Mouse (Mus musculus): ENCODE results near the gene Olfr772. TPM values are rescaled to one million over a fixed set of nuclear protein-coding genes. Genes with fewer than 3 reads are reported as not detected.

Gene Olfr772
- not detected in 2 replicates for polyA plus RNA-seq (2021; fragmentation: Nextera tagmentation)
- long read RNA-seq, experiment 1, result 0 reads
- long read RNA-seq, experiment 2, result 0 reads

GRCm38 (mm10) chr10:129177821-129178220 lies at the start of gene Olfr772:
Gene Olfr772 (minus strand): TSS chr10:129177921.

GRCm38 (mm10) chr10:129187319-129187718 lies 9.6 kb upstream of the Olfr772 start, which contains the start of gene Olfr773:
Gene Olfr773 (minus strand): TSS chr10:129187419.

GRCm38 (mm10) chr10:129164651-129165050 lies 13.1 kb downstream of the Olfr772 start, which contains the start of gene Olfr771:
Gene Olfr771 (minus strand): TSS chr10:129164751.

GRCm38 (mm10) chr10:129138898-129139297 lies 38.8 kb downstream of the Olfr772 start, which contains the start of gene Olfr770:
Gene Olfr770 (minus strand): TSS chr10:129138998.

Other genes starting within 250 kb of the Olfr772 start
- gene Itga7, start 244.1 kb downstream of the Olfr772 start, polyA plus RNA-seq (2021; fragmentation: Nextera tagmentation), result 2.2 and 2.5 TPM in 2 replicates
- not detected in 2 replicates for gene Mettl7b, start 216.9 kb downstream of the Olfr772 start, polyA plus RNA-seq (2021; fragmentation: Nextera tagmentation)
- not detected in 2 replicates for gene Olfr9, start 188.5 kb downstream of the Olfr772 start, polyA plus RNA-seq (2021; fragmentation: Nextera tagmentation)
- not detected in 2 replicates for gene Olfr763, start 167.1 kb downstream of the Olfr772 start, polyA plus RNA-seq (2021; fragmentation: Nextera tagmentation)
- gene Olfr764-ps1, start 138.0 kb downstream of the Olfr772 start, polyA plus RNA-seq (2021; fragmentation: Nextera tagmentation), result not detected in 2 replicates
- not detected in 2 replicates for gene Olfr765, start 127.9 kb downstream of the Olfr772 start, polyA plus RNA-seq (2021; fragmentation: Nextera tagmentation)
- gene Olfr766-ps1, start 108.9 kb downstream of the Olfr772 start, polyA plus RNA-seq (2021; fragmentation: Nextera tagmentation), result not detected in 2 replicates
- not detected in 2 replicates for gene Olfr767, start 95.0 kb downstream of the Olfr772 start, polyA plus RNA-seq (2021; fragmentation: Nextera tagmentation)
- gene Olfr768, start 78.5 kb downstream of the Olfr772 start, polyA plus RNA-seq (2021; fragmentation: Nextera tagmentation), result not detected in 2 replicates
- not detected in 2 replicates for gene Olfr769, start 60.1 kb downstream of the Olfr772 start, polyA plus RNA-seq (2021; fragmentation: Nextera tagmentation)
- not detected in 2 replicates for gene Olfr770, start 38.9 kb downstream of the Olfr772 start, polyA plus RNA-seq (2021; fragmentation: Nextera tagmentation)
- gene Olfr771, start 13.2 kb downstream of the Olfr772 start, polyA plus RNA-seq (2021; fragmentation: Nextera tagmentation), result not detected in 2 replicates
- gene Olfr773, start 9.5 kb upstream of the Olfr772 start, polyA plus RNA-seq (2021; fragmentation: Nextera tagmentation), result not detected in 2 replicates
- not detected in 2 replicates for gene Olfr774, start 58.3 kb upstream of the Olfr772 start, polyA plus RNA-seq (2021; fragmentation: Nextera tagmentation)
- gene Olfr775, start 70.5 kb upstream of the Olfr772 start, polyA plus RNA-seq (2021; fragmentation: Nextera tagmentation), result not detected in 2 replicates
- not detected in 2 replicates for gene Olfr776, start 81.2 kb upstream of the Olfr772 start, polyA plus RNA-seq (2021; fragmentation: Nextera tagmentation)
- gene Olfr777, start 93.6 kb upstream of the Olfr772 start, polyA plus RNA-seq (2021; fragmentation: Nextera tagmentation), result not detected in 2 replicates
- gene Olfr780, start 140.2 kb upstream of the Olfr772 start, polyA plus RNA-seq (2021; fragmentation: Nextera tagmentation), result not detected in 2 replicates
- not detected in 2 replicates for gene Olfr781, start 150.9 kb upstream of the Olfr772 start, polyA plus RNA-seq (2021; fragmentation: Nextera tagmentation)
- not detected in 2 replicates for gene Olfr782, start 170.9 kb upstream of the Olfr772 start, polyA plus RNA-seq (2021; fragmentation: Nextera tagmentation)
- 0.04 and 0.06 TPM in 2 replicates for gene Olfr784, start 206.2 kb upstream of the Olfr772 start, polyA plus RNA-seq (2021; fragmentation: Nextera tagmentation)
- not detected in 2 replicates for gene Olfr785, start 227.5 kb upstream of the Olfr772 start, polyA plus RNA-seq (2021; fragmentation: Nextera tagmentation)
- not detected in 2 replicates for gene Olfr786, start 249.4 kb upstream of the Olfr772 start, polyA plus RNA-seq (2021; fragmentation: Nextera tagmentation)

Data from left cerebral cortex, adult 6 months (tissue).